Mouse (Mus musculus) heart, postnatal 0 days (tissue): Measurements from ENCODE around the gene Alg11. TPM values are rescaled to one million over a fixed set of nuclear protein-coding genes. Genes with fewer than 3 reads are reported as not detected.

ENCODE experiments used
- ATAC-seq: fragments of 200-750 bp; cut with Nextera tagmentation; 2 replicates; pipeline ENCODE4 v1.8.0; 2017; ENCODE audit warnings: low read depth, moderate number of reproducible peaks, moderate library complexity; ENCODE audit not compliant: insufficient read depth
- DNase-seq: peaks from one replicate; pipeline ENCODE4 v3.0.0-alpha.2; 2016; ENCODE audit warnings: low spot score
- H3K27ac ChIP-seq: fragments of 300-500 bp; sonication (generic); 2 replicates; pipeline ENCODE4 v1.5.1; 2014; ENCODE audit warnings: low read depth, mild to moderate bottlenecking
- H3K27me3 ChIP-seq: fragments of 300-500 bp; sonication (generic); 2 replicates; pipeline ENCODE4 v1.6.1; 2014; ENCODE audit warnings: low read length, mixed read lengths; ENCODE audit not compliant: control insufficient read depth, insufficient read depth
- H3K36me3 ChIP-seq: fragments of 300-500 bp; sonication (generic); replicated peaks from 2 replicates; pipeline ENCODE4 v1.6.1; 2014; ENCODE audit warnings: low read length, mixed read lengths; ENCODE audit not compliant: control insufficient read depth, insufficient read depth
- H3K4me1 ChIP-seq: fragments of 300-500 bp; sonication (generic); 2 replicates; pipeline ENCODE4 v1.6.1; 2014; ENCODE audit warnings: antibody characterized with exemption; ENCODE audit not compliant: control insufficient read depth, insufficient read depth
- H3K4me2 ChIP-seq: fragments of 300-500 bp; sonication (generic); 2 replicates; pipeline ENCODE4 v1.6.1; 2014; ENCODE audit warnings: low read depth, mild to moderate bottlenecking, low read length, moderate library complexity
- H3K4me3 ChIP-seq: fragments of 300-500 bp; sonication (generic); 2 replicates; pipeline ENCODE4 v1.5.1; 2014; ENCODE audit warnings: low read depth, low read length
- H3K9ac ChIP-seq: fragments of 300-500 bp; sonication (generic); replicated peaks from 2 replicates; pipeline ENCODE4 v1.6.1; 2014; ENCODE audit warnings: low read depth, low read length, mixed read lengths
- H3K9me3 ChIP-seq: fragments of 300-500 bp; sonication (generic); replicated peaks from 2 replicates; pipeline ENCODE4 v1.6.1; 2016; ENCODE audit warnings: low read length; ENCODE audit not compliant: control insufficient read depth
- CTCF ChIP-seq: IDR thresholded peaks from 2 replicates; pipeline ENCODE4 v1.5.1; 2016; ENCODE audit warnings: antibody characterized with exemption, control low read depth, low read depth
- EP300 ChIP-seq: IDR thresholded peaks from 2 replicates; pipeline ENCODE4 v1.6.1; 2016; ENCODE audit warnings: antibody characterized with exemption, low read depth
- WGBS: fragments of 180-500 bp; shearing (Covaris S2); extraction: QIAGEN DNeasy Blood & Tissue Kit; methylation state at CpG from one replicate; pipeline ENCODE4 v1.1.7; 2014; 5-methylcytosine and 5-hydroxymethylcytosine counted together
- polyA plus RNA-seq: library from polyadenylated mRNA; unstranded; fragments of >200 nt; fragmentation: Nextera tagmentation; extraction: Ambion mirVana; gene quantifications from 2 replicates; pipeline ENCODE4 v1.2.1, GENCODE M21; 2015
- total RNA-seq: library from RNA; depleted of rRNA; stranded (reverse); fragments of >200 nt; gene quantifications from 2 replicates; pipeline ENCODE4 v1.2.3, GENCODE M21; 2014; ENCODE audit warnings: low replicate concordance

Alg11 gene
- total and polyA plus RNA-seq, 2 experiments from 2014 or later, result 8.2 to 46.8 TPM

DNA sequence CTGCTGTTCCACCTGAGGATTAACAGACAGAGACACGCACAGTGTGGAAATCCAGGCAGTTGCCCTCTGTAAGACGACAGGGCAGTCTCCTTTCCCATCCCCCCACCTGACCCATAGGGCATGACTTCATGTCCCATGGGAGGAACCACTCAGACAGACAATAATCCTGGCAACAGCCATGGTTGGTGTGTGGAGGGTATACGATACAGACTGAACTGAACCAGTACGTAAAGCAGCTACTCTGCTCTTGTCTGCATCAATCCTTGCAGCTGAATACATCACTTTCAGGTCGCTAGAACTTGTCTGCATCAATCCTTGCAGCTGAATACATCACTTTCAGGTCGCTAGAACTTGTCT lies 20.4 kb upstream of the Alg11 start:
- Histone ChIP-seq H3K4me3 (no peak overlapping the region), H3K27me3 (no peaks in the 10 kb centered on the region), H3K4me1 (no peaks in the 10 kb centered on the region), H3K9ac (no peak overlapping the region), H3K9me3 (no peaks in the 10 kb centered on the region), H3K27ac (no peak overlapping the region), H3K36me3 (no peaks in the 10 kb centered on the region), H3K4me2 (no peak overlapping the region)
- ATAC-seq (no peak), DNase-seq (no peak)
- WGBS, result 43% methylated on average over 6 of the region's 6 CpGs
- no peak for TF ChIP-seq CTCF
- TF ChIP-seq EP300, result no peak

DNA sequence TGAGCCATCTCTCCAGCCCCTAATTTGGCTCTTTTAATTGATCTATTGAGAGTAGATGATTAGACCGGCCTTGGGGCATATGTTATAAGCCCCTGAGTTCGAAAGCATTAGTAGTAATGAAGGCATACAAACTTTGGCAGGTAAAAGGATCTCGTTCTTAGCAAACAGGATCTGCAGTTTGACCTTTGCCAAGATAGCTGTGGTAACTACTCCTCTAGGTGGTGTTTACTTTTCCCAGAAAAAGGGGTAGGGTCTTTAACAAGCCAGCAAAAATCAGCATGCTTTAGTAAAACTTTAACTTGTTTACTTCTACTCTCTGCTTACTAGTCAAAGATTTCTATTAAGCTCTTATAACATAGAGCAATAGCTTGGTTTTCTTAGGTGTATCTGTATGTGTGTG lies 18.0 kb upstream of the Alg11 start:
- no peaks in the 10 kb centered on the region for H3K9me3 ChIP-seq
- H3K36me3 ChIP-seq, result no peaks in the 10 kb centered on the region
- no peak overlapping the region for H3K4me3 ChIP-seq
- no peak overlapping the region for H3K4me2 ChIP-seq
- no peaks in the 10 kb centered on the region for H3K4me1 ChIP-seq
- TF ChIP-seq EP300 (no peak), CTCF (no peak)
- H3K27me3 ChIP-seq, result no peaks in the 10 kb centered on the region
- H3K9ac ChIP-seq, result no peak overlapping the region
- 81% methylated on average over 3 of the region's 3 CpGs for WGBS
- no peak for ATAC-seq
- DNase-seq, result no peak
- no peak overlapping the region for H3K27ac ChIP-seq

DNA sequence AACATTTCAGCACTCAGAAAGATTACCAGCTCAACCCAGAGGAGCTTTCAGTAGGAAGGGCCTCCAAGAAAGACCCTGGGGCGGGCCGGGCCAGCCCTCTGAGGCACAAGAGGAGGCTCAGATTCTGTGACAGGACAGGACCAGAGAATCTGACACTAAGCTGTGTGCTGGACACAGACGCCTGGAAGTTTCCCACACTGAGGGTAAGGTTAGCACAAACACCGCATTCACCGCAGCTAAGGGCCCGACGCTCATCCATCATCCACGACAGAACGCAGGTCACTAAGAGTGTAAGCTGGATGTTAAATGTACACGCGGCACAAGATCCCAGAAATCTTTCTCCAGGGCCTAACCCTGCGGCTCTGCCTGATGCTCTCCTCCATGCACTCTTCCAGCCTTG lies 16.8 kb upstream of the Alg11 start:
- Histone ChIP-seq H3K9me3 (no peaks in the 10 kb centered on the region), H3K4me3 (no peak overlapping the region), H3K27me3 (no peaks in the 10 kb centered on the region), H3K9ac (no peak overlapping the region), H3K27ac (no peak overlapping the region), H3K4me2 (no peak overlapping the region), H3K36me3 (no peaks in the 10 kb centered on the region), H3K4me1 (no peaks in the 10 kb centered on the region)
- 70% methylated on average over 12 of the region's 12 CpGs for WGBS
- DNase-seq (no peak), ATAC-seq (no peak)
- no peak for TF ChIP-seq EP300
- TF ChIP-seq CTCF, result no peak

DNA sequence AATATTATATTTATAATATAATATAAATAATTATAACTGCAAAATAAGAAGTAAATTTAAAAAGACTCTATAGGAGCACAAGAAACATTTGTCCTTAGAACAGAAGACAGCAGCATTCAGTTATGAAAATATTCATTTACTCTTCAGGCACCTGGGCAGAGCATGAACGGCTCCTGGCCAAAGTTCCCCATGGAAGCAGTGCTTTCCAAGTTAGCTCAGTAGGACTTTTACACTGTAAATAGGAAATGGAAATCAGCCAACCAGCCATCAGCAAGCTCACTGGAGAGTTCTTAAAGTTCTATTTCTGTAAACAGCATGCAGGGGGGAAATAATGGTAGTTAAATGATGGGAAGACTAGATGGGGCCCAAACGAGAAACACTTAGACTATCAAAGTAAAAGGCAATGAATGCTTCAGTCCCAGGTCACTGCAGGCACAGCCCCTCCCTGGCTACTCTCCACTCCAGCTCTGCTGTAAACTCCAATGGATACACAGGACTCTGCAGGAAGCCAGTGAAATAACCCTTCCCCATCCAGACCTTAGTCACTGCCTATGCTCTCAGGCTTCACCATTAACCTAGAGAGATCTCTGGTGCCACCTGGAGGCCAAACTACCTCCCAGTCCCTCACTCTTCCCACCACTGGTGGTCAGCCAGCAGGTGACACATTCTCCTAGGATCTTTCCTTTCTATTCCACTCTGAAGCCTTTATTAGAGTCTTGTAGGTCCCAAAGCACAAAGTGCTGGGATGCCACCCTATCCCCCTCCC lies 12.6 kb upstream of the Alg11 start:
- ATAC-seq (peak; percentile 81), DNase-seq (peak; percentile 63)
- Histone ChIP-seq H3K4me3 (no peak overlapping the region), H3K27me3 (no peaks in the 10 kb centered on the region), H3K27ac (no peak overlapping the region), H3K4me2 (no peak overlapping the region), H3K4me1 (no peaks in the 10 kb centered on the region), H3K9ac (no peak overlapping the region), H3K36me3 (no peaks in the 10 kb centered on the region), H3K9me3 (no peaks in the 10 kb centered on the region)
- 49% methylated on average over 2 of the region's 2 CpGs for WGBS
- no peak for TF ChIP-seq EP300
- TF ChIP-seq CTCF, result peak; percentile 76

DNA sequence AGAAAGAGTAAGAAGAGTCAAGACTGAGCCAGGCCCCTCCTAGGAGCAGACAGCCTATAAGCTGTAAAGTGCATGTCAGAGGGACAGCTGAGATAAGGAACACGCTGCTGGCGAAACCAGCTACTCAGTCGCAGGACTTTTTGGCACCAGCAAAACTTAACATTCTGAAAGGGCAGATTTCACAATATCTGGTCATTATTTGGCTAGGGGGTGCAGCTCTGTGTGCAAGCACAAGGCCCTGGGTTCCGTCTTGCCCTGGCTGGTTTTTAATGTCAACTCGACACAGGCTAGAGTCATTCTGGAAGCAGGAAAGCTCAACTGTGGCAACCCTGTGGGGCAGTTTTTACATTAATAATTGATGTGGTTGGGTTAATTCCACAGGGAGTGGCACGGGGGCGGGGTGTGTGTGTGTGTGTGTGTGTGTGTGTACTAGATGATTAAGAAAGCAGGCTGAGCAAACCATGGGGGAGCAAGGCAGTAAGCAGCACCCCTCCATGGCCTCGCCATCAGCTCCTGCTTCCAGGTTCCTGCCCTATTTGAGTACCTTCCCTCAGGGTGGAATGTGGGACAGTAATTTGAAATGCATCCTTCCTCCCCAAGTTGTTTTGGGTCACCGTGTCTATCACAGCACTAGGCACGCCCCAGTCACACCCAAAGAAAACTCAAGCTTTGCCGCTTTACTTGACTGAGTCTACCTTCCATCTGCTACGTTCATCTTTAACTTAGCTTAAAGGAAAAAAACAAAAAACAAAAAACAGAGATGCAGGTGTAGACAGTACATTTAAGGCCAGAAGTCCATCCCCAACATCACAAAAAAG lies 5.6 kb upstream of the Alg11 start:
- 65% methylated on average over 12 of the region's 12 CpGs for WGBS

More for the DNA sequence above, 5.6 kb upstream of the Alg11 start:
- no peak overlapping the region for H3K27ac ChIP-seq
- DNase-seq (no peak), ATAC-seq (no peak)
- peaks cover 21% of the 10 kb centered on the region; the same call in 1 of the 2 replicates for H3K27me3 ChIP-seq
- no peaks in the 10 kb centered on the region for H3K9me3 ChIP-seq
- no peak overlapping the region for H3K4me3 ChIP-seq
- no peak for TF ChIP-seq EP300
- H3K4me1 ChIP-seq, result no peaks in the 10 kb centered on the region
- H3K4me2 ChIP-seq, result no peak overlapping the region
- no peak overlapping the region for H3K9ac ChIP-seq
- H3K36me3 ChIP-seq, result no peaks in the 10 kb centered on the region
